Mouse (Mus musculus): ENCODE results near the gene Phf21b.

- TF ChIP-seq CTCF (conservative IDR thresholded peaks at IDR 0.05; ENCODE audit: low read length): no peak
- TF ChIP-seq POU5F1 (IDR thresholded peaks at IDR 0.05; ENCODE audit: borderline replicate concordance, low read length): no peak
- no peak for TF ChIP-seq NANOG (IDR thresholded peaks at IDR 0.05; ENCODE audit: borderline replicate concordance, low read length)
These were observed 27.2 kb downstream of the Phf21b start for GRCm38 (mm10) chr15:84828603-84829002.
